Mouse (Mus musculus) heart, postnatal 0 days (tissue): ENCODE measurements around the gene Izumo1. TPM values are rescaled to one million over a fixed set of nuclear protein-coding genes. Genes with fewer than 3 reads are reported as not detected.

Experiments used
- ATAC-seq: fragments of 200-750 bp; cut with Nextera tagmentation; 2 replicates; pipeline ENCODE4 v1.8.0; 2017; ENCODE audit warnings: low read depth, moderate number of reproducible peaks, moderate library complexity; ENCODE audit not compliant: insufficient read depth
- DNase-seq: peaks from one replicate; pipeline ENCODE4 v3.0.0-alpha.2; 2016; ENCODE audit warnings: low spot score
- H3K27ac ChIP-seq: fragments of 300-500 bp; sonication (generic); 2 replicates; pipeline ENCODE4 v1.5.1; 2014; ENCODE audit warnings: low read depth, mild to moderate bottlenecking
- H3K27me3 ChIP-seq: fragments of 300-500 bp; sonication (generic); 2 replicates; pipeline ENCODE4 v1.6.1; 2014; ENCODE audit warnings: low read length, mixed read lengths; ENCODE audit not compliant: control insufficient read depth, insufficient read depth
- H3K36me3 ChIP-seq: fragments of 300-500 bp; sonication (generic); replicated peaks from 2 replicates; pipeline ENCODE4 v1.6.1; 2014; ENCODE audit warnings: low read length, mixed read lengths; ENCODE audit not compliant: control insufficient read depth, insufficient read depth
- H3K4me1 ChIP-seq: fragments of 300-500 bp; sonication (generic); 2 replicates; pipeline ENCODE4 v1.6.1; 2014; ENCODE audit warnings: antibody characterized with exemption; ENCODE audit not compliant: control insufficient read depth, insufficient read depth
- H3K4me2 ChIP-seq: fragments of 300-500 bp; sonication (generic); 2 replicates; pipeline ENCODE4 v1.6.1; 2014; ENCODE audit warnings: low read depth, mild to moderate bottlenecking, low read length, moderate library complexity
- H3K4me3 ChIP-seq: fragments of 300-500 bp; sonication (generic); 2 replicates; pipeline ENCODE4 v1.5.1; 2014; ENCODE audit warnings: low read depth, low read length
- H3K9ac ChIP-seq: fragments of 300-500 bp; sonication (generic); replicated peaks from 2 replicates; pipeline ENCODE4 v1.6.1; 2014; ENCODE audit warnings: low read depth, low read length, mixed read lengths
- H3K9me3 ChIP-seq: fragments of 300-500 bp; sonication (generic); replicated peaks from 2 replicates; pipeline ENCODE4 v1.6.1; 2016; ENCODE audit warnings: low read length; ENCODE audit not compliant: control insufficient read depth
- CTCF ChIP-seq: IDR thresholded peaks from 2 replicates; pipeline ENCODE4 v1.5.1; 2016; ENCODE audit warnings: antibody characterized with exemption, control low read depth, low read depth
- EP300 ChIP-seq: IDR thresholded peaks from 2 replicates; pipeline ENCODE4 v1.6.1; 2016; ENCODE audit warnings: antibody characterized with exemption, low read depth
- WGBS: fragments of 180-500 bp; shearing (Covaris S2); extraction: QIAGEN DNeasy Blood & Tissue Kit; methylation state at CpG from one replicate; pipeline ENCODE4 v1.1.7; 2014; 5-methylcytosine and 5-hydroxymethylcytosine counted together
- polyA plus RNA-seq: library from polyadenylated mRNA; unstranded; fragments of >200 nt; fragmentation: Nextera tagmentation; extraction: Ambion mirVana; gene quantifications from 2 replicates; pipeline ENCODE4 v1.2.1, GENCODE M21; 2015
- total RNA-seq: library from RNA; depleted of rRNA; stranded (reverse); fragments of >200 nt; gene quantifications from 2 replicates; pipeline ENCODE4 v1.2.3, GENCODE M21; 2014; ENCODE audit warnings: low replicate concordance; rRNA removed

Izumo1 gene
- total and polyA plus RNA-seq, 2 experiments from 2014 or later, result 0.23 to 0.53 TPM

- TF ChIP-seq EP300 (no peak), CTCF (no peak)
Measured at GRCm38 (mm10) chr7:45667761-45668160, 46.1 kb downstream of the Izumo1 start.

GRCm38 (mm10) chr7:45668921-45669320 is 47.3 kb downstream of the Izumo1 start:
- Histone ChIP-seq H3K9me3 (no peaks in the 10 kb centered on the region), H3K27me3 (no peaks in the 10 kb centered on the region), H3K4me1 (peaks cover 3% of the 10 kb centered on the region; the same call in 1 of the 2 replicates), H3K4me3 (no peak overlapping the region), H3K9ac (no peak overlapping the region), H3K27ac (no peak overlapping the region), H3K36me3 (no peaks in the 10 kb centered on the region), H3K4me2 (no peak overlapping the region)
- ATAC-seq (no peak), DNase-seq (no peak)
- TF ChIP-seq CTCF (peak; percentile 8; the same call in 1 of the 2 replicates), EP300 (no peak)
- 94% methylated on average over 9 of the region's 9 CpGs for WGBS

More at GRCm38 (mm10) chr7:45667761-45668160, 46.1 kb downstream of the Izumo1 start:
- no peaks in the 10 kb centered on the region for H3K36me3 ChIP-seq
- H3K9ac ChIP-seq, result no peak overlapping the region
- H3K4me2 ChIP-seq, result no peak overlapping the region
- no peak for ATAC-seq
- H3K4me1 ChIP-seq, result peaks cover 3% of the 10 kb centered on the region; the same call in 1 of the 2 replicates
- H3K4me3 ChIP-seq, result no peak overlapping the region
- H3K27me3 ChIP-seq, result no peaks in the 10 kb centered on the region
- H3K9me3 ChIP-seq, result no peaks in the 10 kb centered on the region
- WGBS, result 71% methylated on average over 14 of the region's 14 CpGs
- H3K27ac ChIP-seq, result no peak overlapping the region
- no peak for DNase-seq

- H3K27ac ChIP-seq, result no peak overlapping the region
- DNase-seq (no peak), ATAC-seq (no peak)
- no peak overlapping the region for H3K4me3 ChIP-seq
- no peaks in the 10 kb centered on the region for H3K27me3 ChIP-seq
- no peak for TF ChIP-seq EP300
- TF ChIP-seq CTCF, result no peak
- no peak overlapping the region for H3K4me2 ChIP-seq
- no peaks in the 10 kb centered on the region for H3K36me3 ChIP-seq
- no peak overlapping the region for H3K9ac ChIP-seq
- H3K4me1 ChIP-seq, result peaks cover 26% of the 10 kb centered on the region
- WGBS, result 76% methylated on average over 7 of the region's 7 CpGs
- no peaks in the 10 kb centered on the region for H3K9me3 ChIP-seq
Measured at GRCm38 (mm10) chr7:45677627-45678295, 56.1 kb downstream of the Izumo1 start.

Other genes starting within 250 kb of the Izumo1 start
Only the 30 nearest of the 34 such genes appear.
- 0.27 TPM in 1 of 2 replicates, not detected in the other for gene Lhb, start 201.0 kb upstream of the Izumo1 start, total RNA-seq
- not detected in 2 replicates for gene Lhb, start 201.0 kb upstream of the Izumo1 start, polyA plus RNA-seq
- 109 and 123 TPM in 2 replicates for gene Gys1, start 187.0 kb upstream of the Izumo1 start, total RNA-seq
- 68.3 and 70.4 TPM in 2 replicates for gene Gys1, start 187.0 kb upstream of the Izumo1 start, polyA plus RNA-seq
- gene Ruvbl2, start 183.7 kb upstream of the Izumo1 start, total RNA-seq, result 76.9 and 106 TPM in 2 replicates
- 31.0 and 34.2 TPM in 2 replicates for gene Ruvbl2, start 183.7 kb upstream of the Izumo1 start, polyA plus RNA-seq
- 1,107 and 1,211 TPM in 2 replicates for gene Ftl1, start 161.9 kb upstream of the Izumo1 start, total RNA-seq
- gene Ftl1, start 161.9 kb upstream of the Izumo1 start, polyA plus RNA-seq, result 2,163 and 2,221 TPM in 2 replicates
- gene Bax, start 154.9 kb upstream of the Izumo1 start, total RNA-seq, result 48.1 and 88.1 TPM in 2 replicates
- 99.2 and 101 TPM in 2 replicates for gene Bax, start 154.9 kb upstream of the Izumo1 start, polyA plus RNA-seq
- gene Tulp2, start 139.9 kb upstream of the Izumo1 start, total RNA-seq, result not detected in 2 replicates
- gene Tulp2, start 139.9 kb upstream of the Izumo1 start, polyA plus RNA-seq, result 0.15 and 0.20 TPM in 2 replicates
- 14.2 TPM in 1 of 2 replicates, not detected in the other for gene Gm45808, start 135.0 kb upstream of the Izumo1 start, total RNA-seq
- gene Gm45808, start 135.0 kb upstream of the Izumo1 start, polyA plus RNA-seq, result 0.18 TPM in 1 of 2 replicates, not detected in the other
- gene Dhdh, start 133.0 kb upstream of the Izumo1 start, total RNA-seq, result 3.4 and 5.6 TPM in 2 replicates
- gene Dhdh, start 133.0 kb upstream of the Izumo1 start, polyA plus RNA-seq, result 5.1 and 5.3 TPM in 2 replicates
- gene Nucb1, start 111.4 kb upstream of the Izumo1 start, total RNA-seq, result 78.4 and 107 TPM in 2 replicates
- 108 and 110 TPM in 2 replicates for gene Nucb1, start 111.4 kb upstream of the Izumo1 start, polyA plus RNA-seq
- gene Ppp1r15a, start 95.5 kb upstream of the Izumo1 start, total RNA-seq, result 10.6 and 28.8 TPM in 2 replicates
- 19.2 and 22.8 TPM in 2 replicates for gene Ppp1r15a, start 95.5 kb upstream of the Izumo1 start, polyA plus RNA-seq
- 1.3 and 3.4 TPM in 2 replicates for gene Plekha4, start 95.5 kb upstream of the Izumo1 start, total RNA-seq
- 0.78 and 1.2 TPM in 2 replicates for gene Plekha4, start 95.5 kb upstream of the Izumo1 start, polyA plus RNA-seq
- gene Hsd17b14, start 66.9 kb upstream of the Izumo1 start, total RNA-seq, result not detected in 2 replicates
- 0.11 and 0.34 TPM in 2 replicates for gene Hsd17b14, start 66.9 kb upstream of the Izumo1 start, polyA plus RNA-seq
- 70.6 and 97.2 TPM in 2 replicates for gene Bcat2, start 51.7 kb upstream of the Izumo1 start, total RNA-seq
- gene Bcat2, start 51.7 kb upstream of the Izumo1 start, polyA plus RNA-seq, result 73.7 and 74.8 TPM in 2 replicates
- not detected in 2 replicates for gene Fgf21, start 6.3 kb upstream of the Izumo1 start, total RNA-seq
- 0.12 TPM in 1 of 2 replicates, not detected in the other for gene Fgf21, start 6.3 kb upstream of the Izumo1 start, polyA plus RNA-seq
- not detected in 2 replicates for gene Fut1, start 4.5 kb upstream of the Izumo1 start, total RNA-seq
- not detected in 2 replicates for gene Fut1, start 4.5 kb upstream of the Izumo1 start, polyA plus RNA-seq
- 68.8 and 77.6 TPM in 2 replicates for gene Rasip1, start 5.7 kb downstream of the Izumo1 start, total RNA-seq
- gene Rasip1, start 5.7 kb downstream of the Izumo1 start, polyA plus RNA-seq, result 13.7 and 14.3 TPM in 2 replicates
- 5.6 and 6.5 TPM in 2 replicates for gene Mamstr, start 18.2 kb downstream of the Izumo1 start, total RNA-seq
- 7.2 and 7.7 TPM in 2 replicates for gene Mamstr, start 18.2 kb downstream of the Izumo1 start, polyA plus RNA-seq
- not detected in 2 replicates for gene Fut2, start 44.6 kb downstream of the Izumo1 start, total RNA-seq
- 1.5 and 1.7 TPM in 2 replicates for gene Fut2, start 44.6 kb downstream of the Izumo1 start, polyA plus RNA-seq
- gene Ntn5, start 62.2 kb downstream of the Izumo1 start, total RNA-seq, result not detected in 2 replicates
- gene Ntn5, start 62.2 kb downstream of the Izumo1 start, polyA plus RNA-seq, result 0.11 TPM in 1 of 2 replicates, not detected in the other
- 0.62 and 1.3 TPM in 2 replicates for gene Sec1, start 72.6 kb downstream of the Izumo1 start, total RNA-seq
- gene Sec1, start 72.6 kb downstream of the Izumo1 start, polyA plus RNA-seq, result 0.16 and 0.33 TPM in 2 replicates
- gene Car11, start 78.0 kb downstream of the Izumo1 start, total RNA-seq, result 1.6 and 3.0 TPM in 2 replicates
- 2.5 and 2.8 TPM in 2 replicates for gene Car11, start 78.0 kb downstream of the Izumo1 start, polyA plus RNA-seq
- 29.3 and 37.4 TPM in 2 replicates for gene Dbp, start 83.3 kb downstream of the Izumo1 start, total RNA-seq
- 21.9 and 24.9 TPM in 2 replicates for gene Dbp, start 83.3 kb downstream of the Izumo1 start, polyA plus RNA-seq
- 1,259 and 1,310 TPM in 2 replicates for gene Rpl18, start 93.6 kb downstream of the Izumo1 start, total RNA-seq
- 479 and 486 TPM in 2 replicates for gene Rpl18, start 93.6 kb downstream of the Izumo1 start, polyA plus RNA-seq
- gene Sphk2, start 96.2 kb downstream of the Izumo1 start, total RNA-seq, result 19.5 and 23.3 TPM in 2 replicates
- 11.1 and 11.4 TPM in 2 replicates for gene Sphk2, start 96.2 kb downstream of the Izumo1 start, polyA plus RNA-seq
- not detected in 2 replicates for gene Fam83e, start 99.4 kb downstream of the Izumo1 start, total RNA-seq
- 0.07 and 0.26 TPM in 2 replicates for gene Fam83e, start 99.4 kb downstream of the Izumo1 start, polyA plus RNA-seq
- not detected in 2 replicates for gene Spaca4, start 104.0 kb downstream of the Izumo1 start, total RNA-seq
- gene Spaca4, start 104.0 kb downstream of the Izumo1 start, polyA plus RNA-seq, result not detected in 2 replicates
- gene Lmtk3, start 161.9 kb downstream of the Izumo1 start, total RNA-seq, result 0.31 TPM in 1 of 2 replicates, not detected in the other
- gene Lmtk3, start 161.9 kb downstream of the Izumo1 start, polyA plus RNA-seq, result not detected in 2 replicates
- gene Sult2b1, start 162.9 kb downstream of the Izumo1 start, total RNA-seq, result not detected in 2 replicates
- 0.23 and 0.27 TPM in 2 replicates for gene Sult2b1, start 162.9 kb downstream of the Izumo1 start, polyA plus RNA-seq
- gene Cyth2, start 192.8 kb downstream of the Izumo1 start, total RNA-seq, result 99.9 and 102 TPM in 2 replicates
- 86.5 and 90.0 TPM in 2 replicates for gene Cyth2, start 192.8 kb downstream of the Izumo1 start, polyA plus RNA-seq
- 0.35 TPM in 1 of 2 replicates, not detected in the other for gene Kcnj14, start 203.0 kb downstream of the Izumo1 start, total RNA-seq
- 0.26 and 0.29 TPM in 2 replicates for gene Kcnj14, start 203.0 kb downstream of the Izumo1 start, polyA plus RNA-seq